Mouse (Mus musculus): ENCODE results near the gene Psg22.

GRCm38 (mm10) chr7:18685586-18685985 is 32.3 kb upstream of the Psg22 start:
- TF ChIP-seq CTCF (IDR thresholded peaks at IDR 0.05; ENCODE audit: low read depth, low read length) (no peak), POLR2A (IDR thresholded peaks at IDR 0.05; ENCODE audit: extremely low read depth, insufficient read depth, low read length) (no peak)

All from liver, adult 2 months (tissue).